Mouse (Mus musculus): ENCODE data around the gene Scarf1. TPM values are rescaled to one million over a fixed set of nuclear protein-coding genes. Genes with fewer than 3 reads are reported as not detected.
"Not testable (repeated sequence)": the region's sequence is repeated elsewhere in the genome, so short reads cannot be mapped to it uniquely, and the experiment has no call there.

Gene Scarf1
- total RNA-seq, 2 experiments from 2014 or later = 2.9 to 4.0 TPM

DNA sequence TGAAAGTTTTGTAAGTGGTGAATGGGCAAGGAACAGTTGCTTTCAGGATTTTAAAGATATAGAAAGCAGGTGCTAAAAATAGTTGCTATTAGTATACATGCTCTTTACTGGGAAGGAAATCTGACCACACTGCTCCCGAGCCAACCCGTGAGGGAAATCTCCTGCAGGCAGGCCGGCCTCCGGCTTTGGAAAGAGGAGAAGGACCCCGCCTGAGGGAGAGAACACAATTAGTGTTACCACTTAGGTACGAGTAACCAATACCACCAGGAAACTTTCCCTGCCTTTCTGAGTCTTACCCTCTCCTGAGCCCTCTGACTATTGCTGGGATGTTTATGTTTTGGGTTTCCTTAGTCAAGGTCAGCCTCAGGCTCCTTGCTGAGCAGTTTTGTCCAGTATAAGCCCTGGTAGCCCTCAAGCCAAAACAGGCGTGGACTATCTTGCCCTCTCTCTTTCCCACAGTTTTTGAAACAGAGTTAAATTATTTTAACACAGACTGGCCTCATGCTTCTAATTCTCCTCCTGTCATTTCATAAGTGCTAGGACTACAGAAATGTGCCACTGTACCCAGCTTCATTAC lies 39.7 kb downstream of the Scarf1 start:
- intact Hi-C loops (cut with DNase I) = no loop called here
- DNase-seq (ENCODE audit: extremely low spot score in 1 of 2, low spot score in 2 of 2) = no peak

DNA sequence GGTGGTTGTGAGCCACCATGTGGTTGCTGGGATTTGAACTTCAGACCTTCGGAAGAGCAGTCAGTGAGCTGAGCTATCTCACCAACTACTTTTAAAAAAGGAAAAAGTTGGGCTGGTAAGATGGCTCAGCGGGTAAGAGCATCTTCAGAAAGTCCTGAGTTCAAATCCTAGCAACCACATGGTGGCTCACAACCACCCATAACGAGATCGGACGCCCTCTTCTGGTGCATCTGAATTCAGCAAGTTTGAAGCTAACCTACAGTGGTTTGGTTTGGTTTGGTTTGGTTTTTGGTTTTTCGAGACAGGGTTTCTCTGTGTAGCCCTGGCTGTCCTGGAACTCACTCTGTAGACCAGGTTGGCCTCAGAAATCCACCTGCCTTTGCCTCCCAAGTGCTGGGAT lies 42.7 kb downstream of the Scarf1 start:
- DNase-seq (ENCODE audit: extremely low spot score in 1 of 2, low spot score in 2 of 2); intact Hi-C loops (cut with DNase I): not testable (repeated sequence)

GRCm38 (mm10) chr11:75557142-75557541 lies 43.8 kb downstream of the Scarf1 start:
- intact Hi-C loops (cut with DNase I) = no loop called here

DNA sequence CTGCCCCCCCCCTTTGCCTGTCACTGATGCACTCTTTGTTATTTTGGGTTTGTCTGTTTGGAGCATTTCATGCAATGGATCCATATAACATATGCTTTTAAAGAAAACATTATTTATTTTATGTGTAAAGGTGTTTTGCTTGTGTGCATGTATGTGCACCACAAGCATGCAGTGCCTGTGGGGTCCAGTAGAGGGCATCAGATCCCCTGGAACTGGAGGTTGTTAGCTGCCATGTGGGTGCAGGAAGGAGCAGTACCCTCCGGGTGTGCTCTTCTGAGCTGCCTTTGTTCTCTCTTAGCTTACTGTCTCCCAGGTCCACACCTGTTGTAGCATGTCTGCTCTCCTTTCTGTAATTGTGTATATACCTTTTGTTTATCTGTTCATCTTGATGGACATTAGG lies 44.8 kb downstream of the Scarf1 start:
- intact Hi-C loops (cut with DNase I) = no loop called here
- DNase-seq (ENCODE audit: extremely low spot score in 1 of 2, low spot score in 2 of 2) = no peak

More at GRCm38 (mm10) chr11:75557142-75557541, 43.8 kb downstream of the Scarf1 start:
- DNase-seq (ENCODE audit: extremely low spot score in 1 of 2, low spot score in 2 of 2) = no peak

GRCm38 (mm10) chr11:75559870-75560504 lies 46.6 kb downstream of the Scarf1 start:
- intact Hi-C loops (cut with DNase I) = no loop called here
- no peak for DNase-seq (ENCODE audit: extremely low spot score in 1 of 2, low spot score in 2 of 2)

DNA sequence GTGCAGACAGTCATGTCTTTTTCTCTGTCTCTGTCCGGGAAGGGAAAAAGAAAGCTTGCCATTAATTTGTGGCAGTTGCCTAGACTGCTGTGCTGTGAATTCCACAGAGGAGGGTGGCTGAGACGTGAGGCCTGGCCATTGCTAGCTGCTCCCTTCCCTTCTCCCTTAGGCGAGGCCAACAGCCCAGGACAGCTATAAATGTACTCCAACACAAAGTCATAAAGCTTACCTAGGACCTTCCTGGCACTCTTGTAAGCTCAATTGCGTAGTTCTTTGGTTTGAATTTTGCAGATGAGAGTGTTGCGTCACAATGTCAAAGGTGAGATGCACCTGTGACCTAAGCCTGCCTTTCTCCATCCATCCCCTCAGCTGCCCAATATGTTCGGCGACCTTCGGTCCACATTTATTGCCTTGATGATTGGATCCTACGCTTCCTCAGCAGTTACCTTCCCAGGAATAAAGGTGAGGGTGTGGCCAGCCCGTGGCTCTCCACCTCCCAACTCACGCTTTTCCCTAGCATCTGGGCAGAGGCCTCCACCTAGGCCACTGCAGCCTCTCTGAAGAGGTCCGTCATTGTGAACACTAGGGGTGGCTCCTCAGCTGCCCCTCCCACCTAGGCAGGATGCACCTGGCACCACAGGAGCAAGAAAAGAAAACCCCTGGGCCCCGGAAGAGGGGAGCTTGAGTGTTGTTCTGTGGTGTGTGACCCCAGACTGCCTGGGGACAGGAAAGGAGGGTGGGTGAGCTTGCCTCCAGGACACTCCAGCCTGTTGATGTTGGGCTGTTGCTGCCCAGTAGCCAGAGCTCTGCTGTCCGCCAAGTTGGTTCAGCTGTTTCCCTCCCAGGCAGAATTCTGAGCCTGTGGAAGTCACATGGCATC lies 47.4 kb downstream of the Scarf1 start:
- DNase-seq (ENCODE audit: extremely low spot score in 1 of 2, low spot score in 2 of 2) = no peak
- intact Hi-C loops (cut with DNase I) = no loop called here

GRCm38 (mm10) chr11:75561410-75561791 lies 48.1 kb downstream of the Scarf1 start:
- no peak for DNase-seq (ENCODE audit: extremely low spot score in 1 of 2, low spot score in 2 of 2)
- intact Hi-C loops (cut with DNase I) = no loop called here

DNA sequence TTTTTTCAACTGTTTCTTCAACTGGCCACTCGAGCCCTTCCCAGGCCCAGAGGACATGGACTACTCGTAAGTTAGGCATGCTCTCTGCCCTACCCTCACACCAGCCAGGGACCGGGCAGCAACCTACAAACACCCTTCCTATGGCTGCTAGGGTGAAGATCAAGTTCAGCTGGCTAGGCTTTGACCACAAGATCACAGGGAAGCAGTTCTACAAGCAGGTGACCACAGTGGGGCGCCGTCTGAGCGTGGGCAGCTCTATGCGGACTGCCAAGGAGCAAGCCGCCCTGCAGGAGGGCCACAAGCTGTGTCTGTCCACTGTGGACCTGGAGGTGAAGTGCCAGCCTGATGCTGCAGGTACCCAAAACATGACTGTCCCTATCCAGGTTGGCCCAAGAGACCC lies 49.5 kb downstream of the Scarf1 start:
- no peak for DNase-seq (ENCODE audit: extremely low spot score in 1 of 2, low spot score in 2 of 2)
- intact Hi-C loops (cut with DNase I) = no loop called here

- no peak for DNase-seq (ENCODE audit: extremely low spot score in 1 of 2, low spot score in 2 of 2)
- intact Hi-C loops (cut with DNase I) = no loop called here
Observed at GRCm38 (mm10) chr11:75563851-75564548, 50.7 kb downstream of the Scarf1 start.

DNA sequence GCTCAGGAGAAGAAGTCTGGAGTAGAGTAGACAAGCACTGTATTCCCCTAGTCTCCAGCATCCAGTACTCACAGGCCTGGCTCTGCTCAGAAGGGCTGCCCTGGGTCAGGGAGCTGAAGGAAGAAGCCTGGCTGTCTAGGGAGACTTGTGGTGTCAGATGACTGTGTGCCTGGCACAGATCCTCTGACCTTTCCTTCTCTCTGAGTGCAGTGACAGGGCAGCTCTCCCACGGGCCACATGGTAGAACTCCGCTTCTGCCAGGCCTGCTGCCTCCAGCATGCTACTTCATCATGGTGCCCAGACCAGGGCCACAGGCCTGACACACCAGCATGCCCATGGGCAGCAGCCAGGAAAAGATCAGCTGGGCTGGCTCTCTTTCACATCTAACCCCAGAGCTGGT lies 52.5 kb downstream of the Scarf1 start:
- no peak for DNase-seq (ENCODE audit: extremely low spot score in 1 of 2, low spot score in 2 of 2)
- intact Hi-C loops (cut with DNase I) = no loop called here

- DNase-seq (ENCODE audit: extremely low spot score in 1 of 2, low spot score in 2 of 2) = no peak
- intact Hi-C loops (cut with DNase I) = no loop called here
Observed at GRCm38 (mm10) chr11:75566276-75567196, 53.2 kb downstream of the Scarf1 start.

- intact Hi-C loops (cut with DNase I) = no loop called here
- DNase-seq (ENCODE audit: extremely low spot score in 1 of 2, low spot score in 2 of 2) = no peak
Observed at GRCm38 (mm10) chr11:75567346-75568114, 54.2 kb downstream of the Scarf1 start.

- DNase-seq (ENCODE audit: extremely low spot score in 1 of 2, low spot score in 2 of 2) = no peak
- intact Hi-C loops (cut with DNase I) = no loop called here
Observed at GRCm38 (mm10) chr11:75568115-75568511, 54.8 kb downstream of the Scarf1 start.

DNA sequence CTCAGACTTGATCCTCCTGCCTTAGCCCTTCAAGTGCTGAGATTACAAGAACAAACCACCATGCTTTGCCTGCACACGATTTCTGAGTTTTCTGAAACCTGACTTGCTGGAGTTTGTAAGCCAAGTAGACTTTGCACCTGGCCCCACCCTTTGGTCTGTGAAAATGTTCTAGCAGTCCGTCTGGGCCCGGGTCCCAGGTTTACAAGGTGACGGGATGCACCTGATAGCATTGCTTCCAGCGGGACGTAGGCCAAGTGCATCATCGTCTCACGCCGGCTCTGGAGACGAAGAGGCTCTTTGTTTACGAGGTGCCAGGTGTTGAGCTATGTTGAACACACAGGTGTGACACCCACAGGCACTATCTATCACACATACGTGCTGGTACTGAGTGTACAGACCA lies 55.6 kb downstream of the Scarf1 start:
- intact Hi-C loops (cut with DNase I) = no loop called here
- DNase-seq (ENCODE audit: extremely low spot score in 1 of 2, low spot score in 2 of 2) = no peak

DNA sequence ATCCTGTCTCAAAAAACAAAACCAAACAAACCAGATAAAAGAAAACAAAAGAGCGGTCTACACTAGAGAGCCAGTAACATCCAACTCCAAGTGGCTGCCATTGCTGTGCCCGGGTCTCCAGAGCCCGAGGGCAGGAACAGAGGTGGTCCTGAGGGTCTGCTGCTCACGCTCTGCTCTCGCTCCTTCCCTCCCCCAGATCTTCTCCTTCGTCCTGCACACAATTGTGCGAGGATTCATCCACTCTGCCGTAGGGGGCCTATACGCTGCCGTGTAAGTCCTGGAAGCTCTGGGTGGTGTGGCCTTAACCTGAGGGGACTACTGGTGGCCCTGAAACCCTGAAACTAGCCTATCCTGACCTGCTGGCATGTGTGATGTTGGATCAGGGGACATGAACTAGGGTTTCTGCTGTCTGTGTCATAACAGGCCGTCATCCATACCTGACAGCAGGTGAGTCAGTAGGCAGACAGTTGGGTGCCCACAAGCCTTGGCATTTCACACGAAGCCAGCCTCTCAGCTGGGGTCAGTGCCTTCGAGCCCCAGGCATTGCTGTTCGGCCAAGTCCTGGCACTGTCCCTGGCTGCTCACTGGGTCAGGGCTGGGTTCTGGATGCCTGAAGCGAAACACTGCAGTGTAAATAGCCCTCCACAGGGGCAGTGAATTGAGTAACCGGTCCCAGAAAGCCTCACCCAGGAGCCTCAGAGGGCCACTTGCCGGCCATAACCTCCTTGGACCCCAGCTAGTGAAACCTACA lies 57.2 kb downstream of the Scarf1 start:
- DNase-seq (ENCODE audit: extremely low spot score in 1 of 2, low spot score in 2 of 2) = no peak
- intact Hi-C loops (cut with DNase I) = no loop called here

GRCm38 (mm10) chr11:75571126-75571990 lies 58.0 kb downstream of the Scarf1 start:
- intact Hi-C loops (cut with DNase I) = no loop called here
- DNase-seq (ENCODE audit: extremely low spot score in 1 of 2, low spot score in 2 of 2) = no peak

Data from left cerebral cortex, postnatal 10 days (tissue).